Mouse (Mus musculus): ENCODE results near the gene Ddx56. TPM values are rescaled to one million over a fixed set of nuclear protein-coding genes. Genes with fewer than 3 reads are reported as not detected.

Ddx56 gene
- polyA plus RNA-seq, 1 experiment, result 43.4 TPM

DNA sequence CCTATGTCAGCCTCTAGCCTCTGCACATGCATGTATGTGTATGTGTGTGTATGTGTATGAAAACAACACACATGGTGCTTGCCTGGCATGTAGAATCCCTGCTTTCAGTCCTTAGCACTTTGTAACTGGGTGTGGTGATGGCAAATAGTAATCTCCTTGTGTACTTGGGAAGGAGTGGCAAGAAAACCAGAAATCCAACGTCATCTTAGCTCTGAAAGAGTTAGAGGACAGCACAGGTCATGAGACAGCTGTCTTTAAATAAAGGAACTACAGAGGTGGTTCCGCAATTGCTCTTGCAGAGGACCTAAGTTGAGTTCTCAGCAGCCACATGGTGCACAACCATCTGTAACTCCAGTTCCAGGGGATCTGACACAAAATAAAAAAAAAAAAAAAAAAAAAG lies 31.9 kb upstream of the Ddx56 start:
- Histone ChIP-seq H3K4me1 (replicated peaks; ENCODE audit: control insufficient read depth, insufficient read depth, low read length) (no peaks in the 10 kb centered on the region), H3K27ac (ENCODE audit: control insufficient read depth, insufficient read depth, low read length) (no peak overlapping the region), H3K27me3 (ENCODE audit: control insufficient read depth, insufficient read depth, low read length) (no peaks in the 10 kb centered on the region), H3K36me3 (ENCODE audit: control insufficient read depth, insufficient read depth, low read length) (peaks cover 51% of the 10 kb centered on the region), H3K4me3 (ENCODE audit: control insufficient read depth, insufficient read depth, low read length) (no peak overlapping the region)
- 88% methylated on average over 2 of the region's 2 CpGs for WGBS
- no peak for TF ChIP-seq POLR2A (IDR thresholded peaks at IDR 0.05; ENCODE audit: control insufficient read depth, extremely low read depth, insufficient read depth, low read length, poor library complexity)
- no peak for TF ChIP-seq CTCF (IDR thresholded peaks at IDR 0.05; ENCODE audit: borderline replicate concordance, control insufficient read depth, extremely low read depth, insufficient read depth, low read length, poor library complexity)
- DNase-seq, result no peak

DNA sequence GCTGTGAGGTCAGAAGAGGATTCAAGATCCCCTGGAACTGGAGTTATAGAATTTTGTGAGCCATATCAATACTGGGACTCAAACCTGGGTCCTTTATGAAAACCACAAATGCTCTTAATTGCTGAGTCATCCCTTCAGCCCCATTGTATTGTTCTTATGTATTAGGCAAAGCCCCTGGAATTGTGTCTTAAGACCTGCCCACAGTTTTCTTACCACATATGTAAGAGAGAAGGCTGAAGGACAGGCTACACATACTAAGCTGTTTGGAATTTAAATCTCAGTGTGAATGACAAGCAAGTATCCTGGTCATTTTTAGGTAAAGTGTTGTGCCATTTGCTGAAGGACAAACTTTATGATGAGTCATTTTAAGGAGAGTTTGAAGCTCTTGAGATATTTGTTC lies 28.5 kb upstream of the Ddx56 start:
- H3K27me3 ChIP-seq (ENCODE audit: control insufficient read depth, insufficient read depth, low read length), result no peaks in the 10 kb centered on the region
- no peak overlapping the region for H3K27ac ChIP-seq (ENCODE audit: control insufficient read depth, insufficient read depth, low read length)
- no peak overlapping the region for H3K4me3 ChIP-seq (ENCODE audit: control insufficient read depth, insufficient read depth, low read length)
- H3K36me3 ChIP-seq (ENCODE audit: control insufficient read depth, insufficient read depth, low read length), result peaks cover 40% of the 10 kb centered on the region
- no peak for DNase-seq
- no peaks in the 10 kb centered on the region for H3K4me1 ChIP-seq (replicated peaks; ENCODE audit: control insufficient read depth, insufficient read depth, low read length)
- no peak for TF ChIP-seq POLR2A (IDR thresholded peaks at IDR 0.05; ENCODE audit: control insufficient read depth, extremely low read depth, insufficient read depth, low read length, poor library complexity)
- no peak for TF ChIP-seq CTCF (IDR thresholded peaks at IDR 0.05; ENCODE audit: borderline replicate concordance, control insufficient read depth, extremely low read depth, insufficient read depth, low read length, poor library complexity)

DNA sequence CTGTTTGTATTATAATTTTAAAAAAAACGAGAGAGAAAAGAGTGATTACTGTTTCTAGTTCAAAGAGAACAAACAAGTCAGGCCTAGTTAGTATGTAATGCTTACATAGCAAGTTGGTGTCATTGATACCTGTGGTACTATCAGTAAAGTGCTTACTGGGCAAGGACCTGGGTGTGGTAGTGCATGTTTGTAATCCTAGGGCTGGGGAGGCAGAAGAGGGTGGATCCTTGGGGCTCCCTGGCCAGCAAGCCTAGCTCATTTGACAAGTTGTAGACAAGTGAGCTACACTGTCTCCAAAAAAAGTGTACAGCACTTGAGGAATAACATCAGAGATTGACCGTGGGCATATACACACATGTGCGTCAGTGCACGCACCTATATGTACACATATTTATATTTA lies 27.1 kb upstream of the Ddx56 start:
- Histone ChIP-seq H3K27ac (ENCODE audit: control insufficient read depth, insufficient read depth, low read length) (no peak overlapping the region), H3K4me3 (ENCODE audit: control insufficient read depth, insufficient read depth, low read length) (no peak overlapping the region), H3K4me1 (replicated peaks; ENCODE audit: control insufficient read depth, insufficient read depth, low read length) (no peaks in the 10 kb centered on the region), H3K36me3 (ENCODE audit: control insufficient read depth, insufficient read depth, low read length) (peaks cover 28% of the 10 kb centered on the region), H3K27me3 (ENCODE audit: control insufficient read depth, insufficient read depth, low read length) (no peaks in the 10 kb centered on the region)
- DNase-seq, result no peak
- no peak for TF ChIP-seq CTCF (IDR thresholded peaks at IDR 0.05; ENCODE audit: borderline replicate concordance, control insufficient read depth, extremely low read depth, insufficient read depth, low read length, poor library complexity)
- TF ChIP-seq POLR2A (IDR thresholded peaks at IDR 0.05; ENCODE audit: control insufficient read depth, extremely low read depth, insufficient read depth, low read length, poor library complexity), result no peak
- 95% methylated on average over 4 of the region's 4 CpGs for WGBS

DNA sequence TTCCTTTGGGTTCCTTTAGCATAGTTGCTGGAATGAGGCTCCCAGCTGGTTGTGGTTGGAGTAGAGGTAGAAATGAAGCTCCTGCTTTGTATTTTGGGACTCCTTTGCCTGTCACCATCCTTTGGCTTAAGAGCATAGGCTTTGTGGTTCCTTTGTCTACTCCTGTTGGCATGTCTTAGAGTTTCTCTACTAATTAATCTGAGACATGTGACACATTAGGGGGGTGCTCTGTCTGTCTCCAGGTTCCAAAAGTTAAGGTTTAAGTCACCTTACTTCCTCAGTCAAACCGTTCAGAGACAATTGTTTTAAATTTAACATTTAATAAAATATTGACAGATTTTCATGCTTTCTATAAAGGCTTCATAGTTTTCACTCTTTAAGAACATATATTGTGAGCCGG lies 26.0 kb upstream of the Ddx56 start:
- H3K27me3 ChIP-seq (ENCODE audit: control insufficient read depth, insufficient read depth, low read length), result no peaks in the 10 kb centered on the region
- no peak for TF ChIP-seq POLR2A (IDR thresholded peaks at IDR 0.05; ENCODE audit: control insufficient read depth, extremely low read depth, insufficient read depth, low read length, poor library complexity)
- no peak for TF ChIP-seq CTCF (IDR thresholded peaks at IDR 0.05; ENCODE audit: borderline replicate concordance, control insufficient read depth, extremely low read depth, insufficient read depth, low read length, poor library complexity)
- DNase-seq, result no peak
- H3K4me3 ChIP-seq (ENCODE audit: control insufficient read depth, insufficient read depth, low read length), result no peak overlapping the region
- no peak overlapping the region for H3K27ac ChIP-seq (ENCODE audit: control insufficient read depth, insufficient read depth, low read length)
- H3K36me3 ChIP-seq (ENCODE audit: control insufficient read depth, insufficient read depth, low read length), result peaks cover 18% of the 10 kb centered on the region
- no peaks in the 10 kb centered on the region for H3K4me1 ChIP-seq (replicated peaks; ENCODE audit: control insufficient read depth, insufficient read depth, low read length)
- 95% methylated on average over 2 of the region's 2 CpGs for WGBS

DNA sequence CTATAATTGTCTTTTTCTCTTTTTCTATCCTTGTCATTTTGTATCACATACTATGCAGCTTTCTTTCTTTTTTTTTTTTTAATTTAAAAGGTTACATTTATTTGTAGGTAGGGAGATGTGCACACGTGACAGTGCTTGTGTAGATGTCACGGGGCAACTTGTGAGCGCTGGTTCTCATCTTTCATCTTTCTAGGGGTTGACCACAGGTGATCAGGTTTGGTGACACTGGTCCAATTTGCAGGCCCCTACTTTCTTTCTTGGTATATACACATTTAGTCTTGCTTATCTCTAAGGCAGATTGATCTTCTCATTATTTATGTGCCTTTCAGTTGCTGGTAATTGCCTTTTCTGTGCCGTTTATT lies 25.4 kb upstream of the Ddx56 start:
- no peaks in the 10 kb centered on the region for H3K27me3 ChIP-seq (ENCODE audit: control insufficient read depth, insufficient read depth, low read length)
- H3K4me3 ChIP-seq (ENCODE audit: control insufficient read depth, insufficient read depth, low read length), result no peak overlapping the region
- no peaks in the 10 kb centered on the region for H3K4me1 ChIP-seq (replicated peaks; ENCODE audit: control insufficient read depth, insufficient read depth, low read length)
- TF ChIP-seq POLR2A (IDR thresholded peaks at IDR 0.05; ENCODE audit: control insufficient read depth, extremely low read depth, insufficient read depth, low read length, poor library complexity) (no peak), CTCF (IDR thresholded peaks at IDR 0.05; ENCODE audit: borderline replicate concordance, control insufficient read depth, extremely low read depth, insufficient read depth, low read length, poor library complexity) (no peak)
- peaks cover 12% of the 10 kb centered on the region for H3K36me3 ChIP-seq (ENCODE audit: control insufficient read depth, insufficient read depth, low read length)
- no peak overlapping the region for H3K27ac ChIP-seq (ENCODE audit: control insufficient read depth, insufficient read depth, low read length)
- DNase-seq, result no peak
- 92% methylated on average over 4 of the region's 4 CpGs for WGBS

DNA sequence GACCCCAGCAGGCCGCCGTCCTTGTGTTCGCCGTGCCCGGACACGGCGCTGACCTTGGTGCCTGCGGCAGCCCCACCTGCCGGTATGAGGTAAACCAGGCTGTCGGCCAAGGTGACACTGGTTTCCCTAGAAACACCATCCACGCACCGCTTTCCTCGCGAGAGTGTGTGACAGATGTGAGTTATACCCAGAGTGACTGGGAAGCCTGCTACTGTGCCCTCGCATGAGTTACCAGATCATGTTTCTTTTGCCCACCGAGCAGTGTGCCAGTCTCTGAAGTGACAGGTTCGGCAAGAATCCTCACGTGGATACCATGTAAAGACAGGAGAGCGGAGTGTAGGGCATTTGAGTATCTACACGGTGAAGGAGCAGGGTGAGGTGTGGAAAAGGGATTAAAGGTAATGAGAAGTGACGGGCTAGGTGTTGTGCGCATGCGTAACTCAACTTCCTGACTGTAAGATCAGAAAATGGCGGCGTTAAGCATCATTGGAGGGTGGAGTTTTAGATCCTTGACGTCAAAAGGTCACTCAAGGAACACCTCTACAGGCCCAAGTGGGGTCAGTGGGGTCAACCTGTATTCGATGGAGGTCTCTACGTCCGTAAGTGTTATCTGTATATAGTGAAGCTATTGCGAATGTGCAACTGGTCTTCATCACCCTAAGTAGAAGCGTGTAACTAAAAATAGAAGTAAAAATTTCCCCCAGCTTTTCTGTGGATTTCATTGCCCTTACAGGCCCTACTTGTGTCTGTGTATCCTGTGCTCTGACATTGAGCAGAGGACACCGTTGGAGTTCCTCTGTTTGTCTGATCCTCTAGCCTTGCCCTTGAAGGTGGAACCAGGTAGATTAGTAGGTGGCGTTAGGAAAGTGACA lies 24.8 kb upstream of the Ddx56 start:
- DNase-seq, result peak; percentile 66
- H3K4me1 ChIP-seq (replicated peaks; ENCODE audit: control insufficient read depth, insufficient read depth, low read length), result no peaks in the 10 kb centered on the region
- H3K27me3 ChIP-seq (ENCODE audit: control insufficient read depth, insufficient read depth, low read length), result no peaks in the 10 kb centered on the region
- H3K4me3 ChIP-seq (ENCODE audit: control insufficient read depth, insufficient read depth, low read length), result peak overlapping the region; percentile 87
- 17% methylated on average over 33 of the region's 33 CpGs for WGBS
- peak overlapping the region; percentile 69 for H3K27ac ChIP-seq (ENCODE audit: control insufficient read depth, insufficient read depth, low read length)
- no peak; the same call in 1 of the 2 replicates for TF ChIP-seq CTCF (IDR thresholded peaks at IDR 0.05; ENCODE audit: borderline replicate concordance, control insufficient read depth, extremely low read depth, insufficient read depth, low read length, poor library complexity)
- TF ChIP-seq POLR2A (IDR thresholded peaks at IDR 0.05; ENCODE audit: control insufficient read depth, extremely low read depth, insufficient read depth, low read length, poor library complexity), result no peak; the same call in 1 of the 2 replicates
- H3K36me3 ChIP-seq (ENCODE audit: control insufficient read depth, insufficient read depth, low read length), result peaks cover 5% of the 10 kb centered on the region; the same call in 1 of the 2 replicates
